Mouse (Mus musculus) intestine, postnatal 0 days (tissue): Measurements from ENCODE around the gene Nol4l. TPM values are rescaled to one million over a fixed set of nuclear protein-coding genes. Genes with fewer than 3 reads are reported as not detected.
A peak's percentile ranks its signal among the peaks of the same experiment; 100 is the strongest.

Experiments
- ATAC-seq: fragments of 200-750 bp; cut with Nextera tagmentation; 2 replicates; pipeline ENCODE4 v1.8.0; 2017; ENCODE audit warnings: mild to moderate bottlenecking, moderate TSS enrichment, moderate library complexity
- H3K27ac ChIP-seq: fragments of 300-500 bp; sonication (generic); 2 replicates; pipeline ENCODE4 v1.5.1; 2014; ENCODE audit warnings: mild to moderate bottlenecking, low read depth, low read length, moderate library complexity
- H3K27me3 ChIP-seq: fragments of 300-500 bp; sonication (generic); replicated peaks from 2 replicates; pipeline ENCODE4 v1.6.1; 2014; ENCODE audit warnings: low read length, mixed read lengths; ENCODE audit not compliant: control insufficient read depth, insufficient read depth
- H3K36me3 ChIP-seq: fragments of 300-500 bp; sonication (generic); 2 replicates; pipeline ENCODE4 v1.6.1; 2014; ENCODE audit warnings: mild to moderate bottlenecking, moderate library complexity; ENCODE audit not compliant: control insufficient read depth, insufficient read depth
- H3K4me1 ChIP-seq: fragments of 300-500 bp; sonication (generic); replicated peaks from 2 replicates; pipeline ENCODE4 v1.6.1; 2014; ENCODE audit warnings: antibody characterized with exemption, low read length, mixed read lengths; ENCODE audit not compliant: control insufficient read depth, insufficient read depth
- H3K4me2 ChIP-seq: fragments of 300-500 bp; sonication (generic); replicated peaks from 2 replicates; pipeline ENCODE4 v1.6.1; 2014; ENCODE audit warnings: low read depth, mild to moderate bottlenecking, moderate library complexity
- H3K4me3 ChIP-seq: fragments of 300-500 bp; sonication (generic); 2 replicates; pipeline ENCODE4 v1.5.1; 2014; ENCODE audit warnings: low read depth, low read length
- H3K9ac ChIP-seq: fragments of 300-500 bp; sonication (generic); 2 replicates; pipeline ENCODE4 v1.6.1; 2014; ENCODE audit warnings: mild to moderate bottlenecking, low read depth, low read length
- H3K9me3 ChIP-seq: fragments of 300-500 bp; sonication (generic); 2 replicates; pipeline ENCODE4 v1.6.1; 2016; ENCODE audit warnings: mixed run types; ENCODE audit not compliant: control insufficient read depth
- CTCF ChIP-seq: sonication (generic); IDR thresholded peaks from 2 replicates; pipeline ENCODE4 v1.5.1; 2016; ENCODE audit warnings: low read depth, mild to moderate bottlenecking, control low read depth, antibody characterized with exemption, moderate library complexity
- WGBS: fragments of 180-500 bp; shearing (Covaris S2); extraction: QIAGEN DNeasy Blood & Tissue Kit; methylation state at CpG from one replicate; pipeline ENCODE4 v1.1.7; 2014; 5-methylcytosine and 5-hydroxymethylcytosine counted together
- polyA plus RNA-seq: library from polyadenylated mRNA; unstranded; fragments of >200 nt; fragmentation: Nextera tagmentation; extraction: Ambion mirVana; gene quantifications from 2 replicates; pipeline ENCODE4 v1.2.1, GENCODE M21; 2015

Gene Nol4l
- polyA plus RNA-seq, 1 experiment from 2014 or later, result 21.9 TPM

GRCm38 (mm10) chr2:153557259-153557658 is 27.5 kb upstream of the Nol4l start:
- Histone ChIP-seq H3K4me2 (no peak overlapping the region), H3K9ac (no peak overlapping the region), H3K27me3 (no peaks in the 10 kb centered on the region), H3K4me3 (no peak overlapping the region), H3K27ac (no peak overlapping the region), H3K4me1 (peaks cover 15% of the 10 kb centered on the region), H3K36me3 (no peaks in the 10 kb centered on the region), H3K9me3 (no peaks in the 10 kb centered on the region)
- 68% methylated on average over 4 of the region's 4 CpGs for WGBS
- TF ChIP-seq CTCF, result no peak
- no peak for ATAC-seq

- H3K4me3 ChIP-seq, result no peak overlapping the region
- H3K9ac ChIP-seq, result no peak overlapping the region
- peaks cover 10% of the 10 kb centered on the region for H3K4me1 ChIP-seq
- no peak overlapping the region for H3K27ac ChIP-seq
- WGBS, result 63% methylated on average over 9 of the region's 9 CpGs
- ATAC-seq, result no peak
- no peak overlapping the region for H3K4me2 ChIP-seq
- TF ChIP-seq CTCF, result no peak
- H3K27me3 ChIP-seq, result no peaks in the 10 kb centered on the region
- no peaks in the 10 kb centered on the region for H3K36me3 ChIP-seq
- no peaks in the 10 kb centered on the region for H3K9me3 ChIP-seq
Measured at GRCm38 (mm10) chr2:153556208-153556607, 26.4 kb upstream of the Nol4l start.

- Histone ChIP-seq H3K9ac (no peak overlapping the region), H3K4me2 (no peak overlapping the region), H3K4me3 (no peak overlapping the region), H3K36me3 (no peaks in the 10 kb centered on the region), H3K27ac (no peak overlapping the region), H3K9me3 (no peaks in the 10 kb centered on the region), H3K27me3 (no peaks in the 10 kb centered on the region), H3K4me1 (no peaks in the 10 kb centered on the region)
- no peak for ATAC-seq
- TF ChIP-seq CTCF, result no peak
- WGBS, result 68% methylated on average over 7 of the region's 7 CpGs
Measured at GRCm38 (mm10) chr2:153554543-153554942, 24.8 kb upstream of the Nol4l start.

- H3K9me3 ChIP-seq, result no peaks in the 10 kb centered on the region
- no peak overlapping the region for H3K4me2 ChIP-seq
- no peak overlapping the region for H3K27ac ChIP-seq
- H3K4me1 ChIP-seq, result peaks cover 8% of the 10 kb centered on the region; the same call in 1 of the 2 replicates
- no peaks in the 10 kb centered on the region for H3K36me3 ChIP-seq
- TF ChIP-seq CTCF, result no peak
- no peak overlapping the region for H3K9ac ChIP-seq
- no peak overlapping the region for H3K4me3 ChIP-seq
- peak; percentile 37; the same call in 1 of the 2 replicates for ATAC-seq
- H3K27me3 ChIP-seq, result no peaks in the 10 kb centered on the region
- WGBS, result 44% methylated on average over 8 of the region's 8 CpGs
Measured at GRCm38 (mm10) chr2:153549486-153549885, 19.7 kb upstream of the Nol4l start.

GRCm38 (mm10) chr2:153548221-153548923 is 18.6 kb upstream of the Nol4l start:
- Histone ChIP-seq H3K9me3 (no peaks in the 10 kb centered on the region), H3K27ac (no peak overlapping the region), H3K4me2 (no peak overlapping the region), H3K36me3 (no peaks in the 10 kb centered on the region), H3K27me3 (no peaks in the 10 kb centered on the region), H3K4me1 (peaks cover 8% of the 10 kb centered on the region; the same call in 1 of the 2 replicates), H3K4me3 (no peak overlapping the region), H3K9ac (no peak overlapping the region)
- TF ChIP-seq CTCF, result no peak
- WGBS, result 40% methylated on average over 14 of the region's 14 CpGs
- no peak for ATAC-seq

- 0 out of 2 replicates have a peak, but pooled peaks have one; percentile 7 for ATAC-seq
- H3K4me3 ChIP-seq, result no peak overlapping the region
- 47% methylated on average over 3 of the region's 3 CpGs for WGBS
Measured at GRCm38 (mm10) chr2:153547633-153548032, 17.9 kb upstream of the Nol4l start.

More at GRCm38 (mm10) chr2:153547633-153548032, 17.9 kb upstream of the Nol4l start:
- H3K36me3 ChIP-seq, result no peaks in the 10 kb centered on the region
- H3K4me2 ChIP-seq, result no peak overlapping the region
- no peaks in the 10 kb centered on the region for H3K9me3 ChIP-seq
- TF ChIP-seq CTCF, result no peak
- no peak overlapping the region for H3K9ac ChIP-seq
- peaks cover 8% of the 10 kb centered on the region; the same call in 1 of the 2 replicates for H3K4me1 ChIP-seq
- H3K27me3 ChIP-seq, result no peaks in the 10 kb centered on the region
- H3K27ac ChIP-seq, result no peak overlapping the region
